Mouse (Mus musculus): Measurements from ENCODE around the gene Mapk14.

Gene Mapk14

GRCm38 (mm10) chr17:28781290-28782045 is 90.3 kb downstream of the Mapk14 start:
- no peak for DNase-seq (ENCODE audit: extremely low spot score)

GRCm38 (mm10) chr17:28785036-28785435 is 93.9 kb downstream of the Mapk14 start:
- DNase-seq (ENCODE audit: extremely low spot score), result no peak

GRCm38 (mm10) chr17:28787507-28787906 is 96.4 kb downstream of the Mapk14 start:
- no peak for DNase-seq (ENCODE audit: extremely low spot score)

GRCm38 (mm10) chr17:28797031-28797430 is 105.9 kb downstream of the Mapk14 start:
- DNase-seq (ENCODE audit: extremely low spot score), result no peak

All from embryo, embryonic 9.5 days (tissue).